Mouse (Mus musculus) heart, adult 2 months (tissue): ENCODE results near the gene Lgals9. TPM values are rescaled to one million over a fixed set of nuclear protein-coding genes. Genes with fewer than 3 reads are reported as not detected.
A peak's percentile ranks its signal among the peaks of the same experiment; 100 is the strongest.

ENCODE experiments used
- DNase-seq, 2 experiments: peaks; one replicate each; pipeline ENCODE4 v3.0.0; 2021
- H3K27ac ChIP-seq: fragments of 200-600 bp; 2 replicates; pipeline ENCODE4 v1.8.1; 2022
- H3K27me3 ChIP-seq: fragments of 200-500 bp; 2 replicates; pipeline ENCODE4 v1.6.1; 2012; ENCODE audit warnings: mild to moderate bottlenecking, low read length, inconsistent platforms, mixed read lengths; ENCODE audit not compliant: control insufficient read depth, insufficient read depth
- H3K36me3 ChIP-seq: fragments of 200-500 bp; 2 replicates; pipeline ENCODE4 v1.6.1; 2012; ENCODE audit warnings: low read length, inconsistent platforms; ENCODE audit not compliant: control insufficient read depth, insufficient read depth
- H3K4me1 ChIP-seq: fragments of 200-500 bp; 2 replicates; pipeline ENCODE4 v1.6.1; 2011; ENCODE audit warnings: low read length; ENCODE audit not compliant: control insufficient read depth, insufficient read depth
- H3K4me3 ChIP-seq: fragments of 200-600 bp; 2 replicates; pipeline ENCODE4 v1.8.1; 2022
- H3K79me2 ChIP-seq: fragments of 200-500 bp; replicated peaks from 2 replicates; pipeline ENCODE4 v1.6.1; 2012; ENCODE audit warnings: mild to moderate bottlenecking, inconsistent platforms, low read length, moderate library complexity, mixed read lengths; ENCODE audit not compliant: control insufficient read depth, insufficient read depth
- H3K9ac ChIP-seq: fragments of 200-500 bp; 2 replicates; pipeline ENCODE4 v1.6.1; 2012; ENCODE audit warnings: low read depth, mild to moderate bottlenecking, control low read depth, inconsistent platforms, low read length, mixed read lengths
- CTCF ChIP-seq: fragments of 200-600 bp; IDR thresholded peaks from 2 replicates; pipeline ENCODE4 v1.8.1; 2022; ENCODE audit warnings: antibody characterized with exemption, mild to moderate bottlenecking, moderate library complexity
- EP300 ChIP-seq: fragments of 200-500 bp; IDR thresholded peaks from 2 replicates; pipeline ENCODE4 v1.6.1; 2011; ENCODE audit warnings: low read depth, low read length, control low read depth; ENCODE audit not compliant: insufficient read depth
- POLR2A ChIP-seq: fragments of 200-500 bp; IDR thresholded peaks from 2 replicates; pipeline ENCODE4 v1.6.1; 2011; ENCODE audit warnings: mild to moderate bottlenecking, low read depth, low read length, control low read depth; ENCODE audit not compliant: insufficient read depth
- WGBS: fragments of 180-500 bp; shearing (Covaris S2); methylation state at CpG from one replicate; pipeline ENCODE4 v1.1.7; 2018; 5-methylcytosine and 5-hydroxymethylcytosine counted together
- intact Hi-C: fragments of 180-260 bp; cut with DNase I; formaldehyde crosslinking; loops from one replicate; pipeline ENCODE4 v1.15.1; 2025
- polyA plus RNA-seq: library from polyadenylated mRNA; depleted of rRNA; stranded (reverse); fragments of >200 nt; gene quantifications from 2 replicates; pipeline ENCODE4 v1.2.3, GENCODE M21; 2012
- total RNA-seq, 2 experiments: library from RNA; stranded (reverse); gene quantifications; 2 replicates each; pipeline ENCODE4 v1.2.3; 2021

Lgals9 gene
- total and polyA plus RNA-seq, 3 experiments = 20.7 to 49.5 (median 23.1) TPM

GRCm38 (mm10) chr11:79006417-79006816 is 21.7 kb upstream of the Lgals9 start:
- Histone ChIP-seq H3K27me3 (no peaks in the 10 kb centered on the region), H3K27ac (no peak overlapping the region), H3K36me3 (no peaks in the 10 kb centered on the region), H3K79me2 (no peaks in the 10 kb centered on the region), H3K4me3 (no peak overlapping the region), H3K4me1 (peaks cover 10% of the 10 kb centered on the region), H3K9ac (no peak overlapping the region)
- TF ChIP-seq EP300 (no peak), POLR2A (no peak), CTCF (no peak)
- DNase-seq = no peak
- WGBS = 49% methylated on average over 5 of the region's 5 CpGs
- intact Hi-C loops = no loop called here

GRCm38 (mm10) chr11:79005578-79006394 is 21.0 kb upstream of the Lgals9 start:
- Histone ChIP-seq H3K27ac (no peak overlapping the region), H3K79me2 (no peaks in the 10 kb centered on the region), H3K4me3 (no peak overlapping the region), H3K27me3 (no peaks in the 10 kb centered on the region), H3K4me1 (peaks cover 10% of the 10 kb centered on the region), H3K36me3 (no peaks in the 10 kb centered on the region), H3K9ac (no peak overlapping the region)
- intact Hi-C loops = no loop called here
- DNase-seq = peak in 1 of 2 experiments; percentile 11
- TF ChIP-seq POLR2A (no peak), EP300 (no peak), CTCF (no peak)
- 70% methylated on average over 14 of the region's 14 CpGs for WGBS

DNA sequence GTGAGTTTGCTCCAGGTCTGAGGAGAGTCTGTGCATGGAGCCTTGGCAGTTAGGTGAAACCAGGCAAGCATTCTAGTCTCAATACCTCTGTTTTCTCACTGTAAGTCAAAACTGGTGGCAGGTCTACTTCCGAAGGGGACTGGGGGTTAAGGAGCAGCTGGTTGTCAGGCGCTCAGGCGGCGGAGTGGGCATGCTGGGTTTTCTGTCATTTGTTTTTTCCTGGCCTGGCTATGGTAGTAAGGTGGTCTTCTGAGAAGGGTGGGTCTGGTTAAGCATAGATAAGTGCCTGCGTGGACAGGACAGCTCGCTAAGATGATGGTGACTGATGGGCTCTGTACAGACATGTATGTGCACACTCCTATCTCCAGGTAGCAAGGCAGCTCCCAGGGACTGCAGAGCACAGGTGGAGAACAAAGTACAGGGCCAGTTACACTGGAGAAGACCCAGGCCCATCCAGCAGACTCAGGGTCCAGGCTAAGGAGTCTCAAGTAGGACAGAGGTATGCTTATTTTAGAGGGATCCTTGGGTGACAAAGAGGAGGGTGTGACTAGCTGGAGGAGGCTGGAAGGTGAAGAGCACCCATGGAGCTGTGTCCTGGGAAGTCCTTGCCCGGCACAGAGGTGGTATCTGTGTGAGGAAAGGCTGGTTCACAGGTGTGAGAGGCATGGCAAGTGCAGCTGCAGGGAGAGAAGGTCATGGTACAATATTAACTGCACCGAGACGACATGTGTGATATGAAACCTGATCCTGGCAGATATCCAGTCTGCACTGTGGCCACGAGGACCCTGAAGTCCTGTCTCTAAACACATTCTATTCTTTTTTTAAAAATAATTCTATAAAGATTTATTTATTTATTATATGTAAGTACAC is 19.3 kb upstream of the Lgals9 start:
- H3K9ac ChIP-seq = no peak overlapping the region
- H3K27ac ChIP-seq = peak overlapping the region; percentile 78
- intact Hi-C loops = loop anchor here (5.0 kb wide), 1 partner anchor 37 kb away; no protein-coding TSS in a partner anchor
- H3K4me1 ChIP-seq = peaks cover 10% of the 10 kb centered on the region
- TF ChIP-seq EP300 = no peak
- TF ChIP-seq POLR2A = no peak
- TF ChIP-seq CTCF = no peak
- DNase-seq = peak in 1 of 2 experiments; percentile 15
- no peaks in the 10 kb centered on the region for H3K27me3 ChIP-seq
- H3K79me2 ChIP-seq = no peaks in the 10 kb centered on the region
- H3K4me3 ChIP-seq = no peak overlapping the region
- no peaks in the 10 kb centered on the region for H3K36me3 ChIP-seq
- 78% methylated on average over 10 of the region's 10 CpGs for WGBS

DNA sequence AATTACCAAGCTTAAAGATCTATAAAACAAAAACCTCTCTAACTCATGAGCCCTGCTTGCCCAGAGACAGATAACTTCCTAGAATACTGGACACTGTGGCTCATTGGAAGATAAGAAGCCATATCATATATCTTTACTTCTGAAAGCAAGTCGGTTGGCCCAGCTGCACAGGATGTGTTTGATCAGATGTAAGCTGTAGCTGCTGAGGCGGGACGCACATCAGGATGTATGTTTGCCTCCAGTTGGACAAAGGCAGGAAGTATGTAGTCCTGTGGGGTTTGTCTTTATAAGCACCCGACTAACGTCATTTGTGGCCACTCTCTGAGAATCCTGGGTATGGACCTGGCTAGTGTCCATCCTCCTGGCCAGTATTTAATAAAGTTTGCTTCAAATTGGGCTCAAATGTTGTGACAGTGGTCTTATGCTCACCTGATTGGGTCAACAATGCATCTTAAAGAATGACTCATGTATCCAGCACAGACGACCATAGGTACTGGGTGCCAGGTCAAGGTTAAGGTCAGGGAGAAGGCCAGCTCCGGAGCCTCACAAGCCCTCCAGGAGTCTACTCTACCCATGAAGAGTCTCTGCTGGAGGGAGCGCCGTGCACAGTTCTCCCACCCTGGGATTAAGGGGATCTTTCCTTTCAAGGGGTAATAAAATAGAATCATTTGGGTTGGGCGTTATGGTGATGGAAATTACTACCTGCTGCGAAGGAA is 18.5 kb upstream of the Lgals9 start:
- peak in 1 of 2 experiments; percentile 23 for DNase-seq
- Histone ChIP-seq H3K4me1 (peaks cover 8% of the 10 kb centered on the region), H3K36me3 (no peaks in the 10 kb centered on the region), H3K27me3 (no peaks in the 10 kb centered on the region), H3K4me3 (no peak overlapping the region), H3K27ac (peak overlapping the region; percentile 78), H3K9ac (no peak overlapping the region), H3K79me2 (no peaks in the 10 kb centered on the region)
- 52% methylated on average over 11 of the region's 11 CpGs for WGBS
- TF ChIP-seq CTCF (no peak), POLR2A (0 out of 2 replicates have a peak, but pooled peaks have one; percentile 12), EP300 (0 out of 2 replicates have a peak, but pooled peaks have one; percentile 53)
- intact Hi-C loops = loop anchor here (5.0 kb wide), 1 partner anchor 36 kb away; no protein-coding TSS in a partner anchor

GRCm38 (mm10) chr11:79002551-79002951 is 17.8 kb upstream of the Lgals9 start:
- no peaks in the 10 kb centered on the region for H3K79me2 ChIP-seq
- TF ChIP-seq CTCF = no peak
- TF ChIP-seq EP300 = no peak
- TF ChIP-seq POLR2A = 0 out of 2 replicates have a peak, but pooled peaks have one; percentile 22
- peak overlapping the region; percentile 78 for H3K27ac ChIP-seq
- 50% methylated on average over 5 of the region's 5 CpGs for WGBS
- H3K4me1 ChIP-seq = peaks cover 8% of the 10 kb centered on the region
- peak in 1 of 2 experiments; percentile 28 for DNase-seq
- no peaks in the 10 kb centered on the region for H3K36me3 ChIP-seq
- no peak overlapping the region for H3K9ac ChIP-seq
- intact Hi-C loops = loop anchor here (1.0 to 5.0 kb wide), 2 partner anchors 17 to 35 kb away; no protein-coding TSS in a partner anchor
- no peaks in the 10 kb centered on the region for H3K27me3 ChIP-seq
- no peak overlapping the region for H3K4me3 ChIP-seq
